Mouse (Mus musculus) ES-E14 (cell line): ENCODE measurements around the gene Klhl3. TPM values are rescaled to one million over a fixed set of nuclear protein-coding genes. Genes with fewer than 3 reads are reported as not detected.

ENCODE experiments used
- DNase-seq: peaks from one replicate; pipeline ENCODE4 v3.0.0-alpha.2; 2013; ENCODE audit warnings: low read depth, low spot score
- H3K27ac ChIP-seq: 2 replicates; pipeline ENCODE4 v1.5.1; 2012; ENCODE audit warnings: low read depth, mild to moderate bottlenecking, low read length, moderate library complexity, mixed read lengths; ENCODE audit not compliant: poor library complexity, insufficient read depth, severe bottlenecking
- H3K36me3 ChIP-seq: 2 replicates; pipeline ENCODE4 v1.6.1; 2012; ENCODE audit warnings: mild to moderate bottlenecking, low read length, moderate library complexity, mixed read lengths; ENCODE audit not compliant: control insufficient read depth, poor library complexity, insufficient read depth, severe bottlenecking
- H3K4me1 ChIP-seq, 2 experiments: fragments of 150-350 bp in 1 of 2; sonication (generic) in 1 of 2; 2 replicates each; pipeline ENCODE4 v1.6.1; 2012; ENCODE audit warnings: low read length in 2 of 2, mild to moderate bottlenecking in 1 of 2, mixed read lengths in 1 of 2; ENCODE audit not compliant: control insufficient read depth in 2 of 2, insufficient read depth in 2 of 2, poor library complexity in 1 of 2
- H3K4me3 ChIP-seq, 2 experiments: fragments of 150-350 bp in 1 of 2; sonication (generic) in 1 of 2; 2 replicates each; pipeline ENCODE4 v1.5.1; 2012; ENCODE audit warnings: low read length in 2 of 2, low read depth in 1 of 2, mild to moderate bottlenecking in 1 of 2, mixed read lengths in 1 of 2; ENCODE audit not compliant: insufficient read depth in 1 of 2, poor library complexity in 1 of 2, severe bottlenecking in 1 of 2
- H3K9ac ChIP-seq: 2 replicates; pipeline ENCODE4 v1.6.1; 2012; ENCODE audit warnings: low read depth, mild to moderate bottlenecking, low read length, mixed read lengths; ENCODE audit not compliant: poor library complexity, insufficient read depth, severe bottlenecking
- H3K9me3 ChIP-seq: fragments of 150-350 bp; sonication (generic); 2 replicates; pipeline ENCODE4 v1.6.1; 2012; ENCODE audit warnings: low read depth, mild to moderate bottlenecking, low read length; ENCODE audit not compliant: control insufficient read depth, insufficient read depth
- CHD2 ChIP-seq: IDR thresholded peaks from 2 replicates; pipeline ENCODE4 v1.6.1; 2014; ENCODE audit warnings: mild to moderate bottlenecking, low read depth, low read length, inconsistent platforms
- HCFC1 ChIP-seq: IDR thresholded peaks from 2 replicates; pipeline ENCODE4 v1.6.1; 2012; ENCODE audit warnings: low read length, inconsistent platforms, borderline replicate concordance; ENCODE audit not compliant: insufficient read depth
- MAFK ChIP-seq: IDR thresholded peaks from 2 replicates; pipeline ENCODE4 v1.6.1; 2014; ENCODE audit warnings: mild to moderate bottlenecking, low read depth, low read length, inconsistent platforms; ENCODE audit not compliant: insufficient read depth
- ZC3H11A ChIP-seq: IDR thresholded peaks from 2 replicates; pipeline ENCODE4 v1.6.1; 2012; ENCODE audit warnings: low read depth, mild to moderate bottlenecking, inconsistent platforms, low read length, borderline replicate concordance
- ZNF384 ChIP-seq: IDR thresholded peaks from 2 replicates; pipeline ENCODE4 v1.6.1; 2012; ENCODE audit warnings: low read depth, low read length, inconsistent platforms
- in situ Hi-C, 2 experiments: fragments of 600-800 bp; cut with MboI; formaldehyde crosslinking; loops; one replicate each; pipeline ENCODE4 v1.15.1; 2025; ENCODE audit warnings: low sequenced_read_pairs in 2 of 2, inconsistent platforms in 1 of 2; ENCODE audit not compliant: unreplicated experiment in 2 of 2
- total RNA-seq: library from RNA; depleted of rRNA; stranded (reverse); fragments of 300-350 nt; gene quantifications from 2 replicates; pipeline ENCODE4 v1.2.3, GENCODE M21; 2012

The Klhl3 gene
- total RNA-seq, 1 experiment, result 0.67 TPM

DNA sequence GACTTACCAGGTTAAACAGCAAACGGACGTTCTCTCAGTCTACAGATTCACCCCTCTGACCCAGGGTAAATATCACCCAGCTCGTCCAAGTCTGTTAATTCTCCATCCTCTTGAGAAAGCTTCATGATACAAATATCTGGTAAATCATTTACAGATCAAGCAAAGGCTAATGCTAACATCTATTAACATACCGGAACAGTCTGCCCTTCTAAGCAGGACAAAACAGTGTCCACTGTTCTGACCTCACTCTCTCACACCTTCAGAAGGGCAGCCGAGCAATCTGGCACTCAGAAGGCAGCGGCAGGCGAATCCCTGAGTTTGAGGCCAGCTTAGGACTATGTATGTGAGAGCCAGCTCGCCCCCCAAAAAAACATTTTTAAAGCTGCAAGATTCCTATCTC is 10.0 kb upstream of the Klhl3 start:
- H3K27ac ChIP-seq, result no peak overlapping the region
- TF ChIP-seq HCFC1 (no peak), ZNF384 (no peak), CHD2 (no peak), MAFK (no peak), ZC3H11A (no peak)
- no peaks in the 10 kb centered on the region for H3K4me1 ChIP-seq
- in situ Hi-C loops, result no loop called here
- no peak overlapping the region for H3K4me3 ChIP-seq
- H3K9ac ChIP-seq, result no peak overlapping the region
- H3K36me3 ChIP-seq, result peaks cover 10% of the 10 kb centered on the region
- DNase-seq, result no peak
- H3K9me3 ChIP-seq, result no peaks in the 10 kb centered on the region

- H3K9me3 ChIP-seq, result no peaks in the 10 kb centered on the region
- H3K4me3 ChIP-seq, result no peak overlapping the region
- TF ChIP-seq HCFC1, result no peak
- no peak for TF ChIP-seq ZNF384
- no peak for TF ChIP-seq MAFK
- no peak for TF ChIP-seq CHD2
- TF ChIP-seq ZC3H11A, result no peak
- in situ Hi-C loops, result no loop called here
- H3K27ac ChIP-seq, result no peak overlapping the region
- no peak for DNase-seq
- peaks cover 10% of the 10 kb centered on the region for H3K36me3 ChIP-seq
- no peak overlapping the region for H3K9ac ChIP-seq
- no peaks in the 10 kb centered on the region for H3K4me1 ChIP-seq
Observed at GRCm38 (mm10) chr13:58122786-58123297, 9.4 kb upstream of the Klhl3 start.

- H3K27ac ChIP-seq, result no peak overlapping the region
- H3K9me3 ChIP-seq, result no peaks in the 10 kb centered on the region
- H3K36me3 ChIP-seq, result no peaks in the 10 kb centered on the region
- in situ Hi-C loops, result loop anchor here in 1 of 2 experiments (10.0 kb wide), 1 partner anchor 103 kb away; no protein-coding TSS in a partner anchor
- peak; percentile 69 for DNase-seq
- no peak overlapping the region for H3K4me3 ChIP-seq
- no peak overlapping the region for H3K9ac ChIP-seq
- TF ChIP-seq MAFK (no peak), ZC3H11A (0 out of 2 replicates have a peak, but pooled peaks have one; percentile 23)
- peaks cover 0 to 4% of the 10 kb centered on the region in 2 experiments; a peak in 1 of 4 replicates for H3K4me1 ChIP-seq
Observed at GRCm38 (mm10) chr13:58117318-58118017, 4.1 kb upstream of the Klhl3 start.

GRCm38 (mm10) chr13:58116801-58117200 is 3.4 kb upstream of the Klhl3 start:
- no peak overlapping the region for H3K27ac ChIP-seq
- no peak overlapping the region for H3K9ac ChIP-seq
- H3K4me1 ChIP-seq, result peaks cover 0 to 4% of the 10 kb centered on the region in 2 experiments; a peak in 1 of 4 replicates
- no peaks in the 10 kb centered on the region for H3K36me3 ChIP-seq
- H3K4me3 ChIP-seq, result no peak overlapping the region
- H3K9me3 ChIP-seq, result no peaks in the 10 kb centered on the region
- TF ChIP-seq CHD2 (no peak), HCFC1 (no peak), ZC3H11A (no peak), ZNF384 (no peak), MAFK (no peak)
- no peak for DNase-seq
- in situ Hi-C loops, result loop anchor here in 1 of 2 experiments (10.0 kb wide), 1 partner anchor 102 kb away; no protein-coding TSS in a partner anchor

DNA sequence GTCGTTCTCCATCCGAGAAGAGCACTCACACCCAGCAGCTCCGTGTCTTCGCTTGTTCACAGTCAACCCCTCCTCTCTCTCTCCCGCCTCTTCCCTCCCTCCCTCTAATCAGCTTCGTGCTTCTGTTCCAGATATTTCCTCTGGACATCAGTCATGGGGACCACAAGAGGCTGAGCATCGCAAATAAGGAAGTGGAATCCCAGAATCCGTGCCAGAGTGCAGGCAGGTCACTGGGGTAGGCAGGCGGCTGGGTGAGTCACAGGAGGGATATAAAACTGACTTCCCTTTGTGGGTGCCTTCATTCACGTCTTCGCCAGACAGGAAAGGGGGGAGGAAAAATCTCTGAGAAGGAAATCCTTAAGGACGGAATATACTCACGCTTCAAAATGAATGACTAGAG is 1.8 kb upstream of the Klhl3 start:
- Histone ChIP-seq H3K9ac (no peak overlapping the region), H3K9me3 (no peaks in the 10 kb centered on the region), H3K27ac (no peak overlapping the region), H3K36me3 (no peaks in the 10 kb centered on the region), H3K4me1 (peaks cover 0 to 4% of the 10 kb centered on the region in 2 experiments; a peak in 1 of 4 replicates), H3K4me3 (no peak overlapping the region)
- DNase-seq, result no peak
- TF ChIP-seq ZC3H11A, result no peak
- TF ChIP-seq HCFC1, result no peak
- no peak for TF ChIP-seq CHD2
- TF ChIP-seq MAFK, result no peak
- TF ChIP-seq ZNF384, result no peak
- in situ Hi-C loops, result loop anchor here in 1 of 2 experiments (10.0 kb wide), 1 partner anchor 100 kb away; no protein-coding TSS in a partner anchor
